In the genomic region with DNA sequence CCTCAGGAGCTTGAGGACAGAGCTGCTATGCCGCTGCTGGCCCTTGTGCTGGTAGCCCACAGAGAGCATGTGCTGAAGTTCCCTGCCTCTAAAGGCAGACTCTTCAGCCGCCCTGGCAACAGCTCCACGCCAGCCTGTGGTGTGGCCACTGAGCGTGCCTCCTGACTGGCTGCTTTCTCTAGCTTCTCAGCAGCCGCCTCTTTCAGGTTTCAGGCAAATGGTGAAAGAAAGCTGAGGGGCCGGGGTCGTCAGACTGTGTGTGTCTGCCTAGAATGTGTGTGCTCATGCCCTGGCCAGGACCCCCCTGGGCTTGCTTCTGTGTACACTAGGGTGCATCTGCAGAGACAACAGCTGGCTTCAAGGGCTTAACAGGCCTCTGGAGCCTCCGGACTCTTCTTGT, we compare ENCODE assay signal across 7 mouse cellular contexts.
A peak's percentile ranks its signal among the peaks of the same experiment; 100 is the strongest.
DNase-seq lines count a peak whose midpoint lies in the region; ATAC-seq lines count a peak whose summit lies in the region.

No protein-coding gene starts in this region.

- H3K36me3 ChIP-seq in heart, embryonic 14.5 days (ENCODE audit: control insufficient read depth, insufficient read depth, low read length): 0 out of 2 replicates have a peak, but pooled peaks cover 3% of the 10 kb centered on the region

- ATAC-seq in heart, embryonic 14.5 days (ENCODE audit: insufficient number of reproducible peaks, insufficient read depth, low FRiP score, low read depth): no peak

- peak overlapping the region; percentile 64 for H3K9ac ChIP-seq in heart, embryonic 14.5 days (ENCODE audit: low read length)

- no peaks in the 10 kb centered on the region for H3K9me3 ChIP-seq in heart, embryonic 14.5 days (ENCODE audit: control insufficient read depth, low read length)

- peak overlapping the region; percentile 40 to 53; a peak in 2 of 4 replicates for H3K27ac ChIP-seq in heart, embryonic 14.5 days (replicated peaks in 1 of 2; ENCODE audit: control insufficient read depth in 1 of 2, insufficient read depth in 1 of 2, low read depth in 2 of 2, low read length in 2 of 2)

- WGBS in heart, embryonic 14.5 days: 27% methylated on average over 8 of the region's 8 CpGs

- H3K4me3 ChIP-seq in heart, embryonic 14.5 days (ENCODE audit: control insufficient read depth in 1 of 2, insufficient read depth in 1 of 2, low read depth in 1 of 2, low read length in 2 of 2): no peak overlapping the region

- intact Hi-C loops in left cerebral cortex, postnatal 14 days (cut with DNase I): no loop called here

- peaks cover 80 to 100% of the 10 kb centered on the region in 2 experiments for H3K4me1 ChIP-seq in heart, embryonic 14.5 days (ENCODE audit: control insufficient read depth in 2 of 2, insufficient read depth in 2 of 2, low read length in 2 of 2)

- H3K27me3 ChIP-seq in heart, embryonic 14.5 days (ENCODE audit: control insufficient read depth, insufficient read depth, low read length): no peaks in the 10 kb centered on the region

- peak; percentile 49 to 70 for DNase-seq in left cerebral cortex, postnatal 14 days (ENCODE audit: low spot score in 2 of 2)
- DNase-seq in left cerebral cortex, adult 11 months (ENCODE audit: low spot score): no peak
- peak; percentile 67 to 75 for DNase-seq in cerebellum, postnatal 36 days
- peak; percentile 61 for DNase-seq in lung, postnatal 10 days
- no peak for DNase-seq in ovary, postnatal 10 days (ENCODE audit: low spot score)
- no peak for DNase-seq in spleen, postnatal 10 days (ENCODE audit: low spot score in 2 of 2)

- H3K4me2 ChIP-seq in heart, embryonic 14.5 days (ENCODE audit: low read length): peak overlapping the region; percentile 30

Comparison
In these comparisons a context has a peak if more than half of its experiments do, and no peak if none do; other contexts are left out.
1. DNase-seq: peak in left cerebral cortex, postnatal 14 days (2 of 2), cerebellum, postnatal 36 days (2 of 2) and lung, postnatal 10 days (single experiment); none in left cerebral cortex, adult 11 months (single experiment), ovary, postnatal 10 days (single experiment) and spleen, postnatal 10 days (0 of 2).